Mouse (Mus musculus) MEL (cell line): ENCODE data around the gene Akirin1. TPM values are rescaled to one million over a fixed set of nuclear protein-coding genes. Genes with fewer than 3 reads are reported as not detected.

Source experiments
- DNase-seq: peaks from one replicate; pipeline ENCODE4 v3.0.0; 2011; ENCODE audit warnings: low read depth, low spot score
- H3K27ac ChIP-seq: 2 replicates; pipeline ENCODE4 v1.5.1; 2012; ENCODE audit warnings: low read depth, mild to moderate bottlenecking, control low read depth, low read length, moderate library complexity; ENCODE audit not compliant: control insufficient read depth
- H3K27me3 ChIP-seq, 2 experiments: fragments of 150-350 bp in 1 of 2; sonication (generic) in 1 of 2; 2 replicates each; pipeline ENCODE4 v1.6.1; 2012; ENCODE audit warnings: low read length in 2 of 2, mild to moderate bottlenecking in 2 of 2, improper control_type of control experiment in 1 of 2, moderate library complexity in 1 of 2; ENCODE audit not compliant: insufficient read depth in 2 of 2, control insufficient read depth in 1 of 2
- H3K36me3 ChIP-seq, 2 experiments: 2 replicates each; pipeline ENCODE4 v1.6.1; 2012 to 2014; ENCODE audit warnings: low read length in 2 of 2, improper control_type of control experiment in 1 of 2, inconsistent platforms in 1 of 2, mild to moderate bottlenecking in 1 of 2; ENCODE audit not compliant: insufficient read depth in 2 of 2, control insufficient read depth in 1 of 2
- H3K4me1 ChIP-seq, 2 experiments: fragments of 150-350 bp in 1 of 2; sonication (generic) in 1 of 2; 2 replicates each; pipeline ENCODE4 v1.6.1; 2012; ENCODE audit warnings: low read length in 2 of 2, improper control_type of control experiment in 1 of 2, mild to moderate bottlenecking in 1 of 2; ENCODE audit not compliant: insufficient read depth in 2 of 2, control insufficient read depth in 1 of 2
- H3K4me3 ChIP-seq, 2 experiments: fragments of 150-350 bp in 1 of 2; sonication (generic) in 1 of 2; 2 replicates each; pipeline ENCODE4 v1.5.1; 2012; ENCODE audit warnings: low read depth in 2 of 2, low read length in 2 of 2, mild to moderate bottlenecking in 2 of 2, moderate library complexity in 2 of 2, control low read depth in 1 of 2, improper control_type of control experiment in 1 of 2; ENCODE audit not compliant: control insufficient read depth in 1 of 2, insufficient read depth in 1 of 2
- H3K79me2 ChIP-seq: 2 replicates; pipeline ENCODE4 v1.6.1; 2012; ENCODE audit warnings: mild to moderate bottlenecking, low read length, moderate library complexity; ENCODE audit not compliant: control insufficient read depth, poor library complexity, insufficient read depth
- H3K9ac ChIP-seq: 2 replicates; pipeline ENCODE4 v1.6.1; 2012; ENCODE audit warnings: low read depth, mild to moderate bottlenecking, control low read depth, low read length, moderate library complexity; ENCODE audit not compliant: control insufficient read depth, poor library complexity, severe bottlenecking
- H3K9me3 ChIP-seq: fragments of 150-350 bp; sonication (generic); replicated peaks from 2 replicates; pipeline ENCODE4 v1.6.1; 2012; ENCODE audit warnings: mild to moderate bottlenecking, low read length, improper control_type of control experiment, moderate library complexity; ENCODE audit not compliant: insufficient read depth
- BHLHE40 ChIP-seq: IDR thresholded peaks from 2 replicates; pipeline ENCODE4 v1.6.1; 2012; ENCODE audit warnings: low read depth, mild to moderate bottlenecking, inconsistent platforms, low read length, improper control_type of control experiment, borderline replicate concordance
- E2F4 ChIP-seq: IDR thresholded peaks from 2 replicates; pipeline ENCODE4 v1.6.1; 2011; ENCODE audit warnings: low read depth, low read length, improper control_type of control experiment, borderline replicate concordance
- ELF1 ChIP-seq: IDR thresholded peaks from 2 replicates; pipeline ENCODE4 v1.6.1; 2014; ENCODE audit warnings: low read depth, mild to moderate bottlenecking, inconsistent platforms, low read length, improper control_type of control experiment, moderate library complexity
- EP300 ChIP-seq, 2 experiments: IDR thresholded peaks; 2 replicates each; pipeline ENCODE4 v1.6.1; 2011; ENCODE audit warnings: improper control_type of control experiment in 2 of 2, low read length in 2 of 2, low read depth in 1 of 2, mild to moderate bottlenecking in 1 of 2
- ETS1 ChIP-seq: IDR thresholded peaks from 2 replicates; pipeline ENCODE4 v1.6.1; 2012; ENCODE audit warnings: low read depth, mild to moderate bottlenecking, inconsistent platforms, low read length, improper control_type of control experiment, moderate library complexity
- GABPA ChIP-seq: IDR thresholded peaks from 2 replicates; pipeline ENCODE4 v1.6.1; 2012; ENCODE audit warnings: low read depth, mild to moderate bottlenecking, inconsistent platforms, low read length, improper control_type of control experiment, moderate library complexity
- HCFC1 ChIP-seq: IDR thresholded peaks from 2 replicates; pipeline ENCODE4 v1.6.1; 2012; ENCODE audit warnings: low read depth, mild to moderate bottlenecking, inconsistent platforms, low read length, improper control_type of control experiment, moderate library complexity
- JUND ChIP-seq: IDR thresholded peaks from 2 replicates; pipeline ENCODE4 v1.6.1; 2011; ENCODE audit warnings: low read depth, mild to moderate bottlenecking, improper control_type of control experiment, low read length
- MAX ChIP-seq: IDR thresholded peaks from 2 replicates; pipeline ENCODE4 v1.6.1; 2011; ENCODE audit warnings: low read length, improper control_type of control experiment
- MAZ ChIP-seq: IDR thresholded peaks from 2 replicates; pipeline ENCODE4 v1.6.1; 2012; ENCODE audit warnings: low read depth, mild to moderate bottlenecking, inconsistent platforms, low read length, improper control_type of control experiment
- MXI1 ChIP-seq: IDR thresholded peaks from 2 replicates; pipeline ENCODE4 v1.6.1; 2011; ENCODE audit warnings: mild to moderate bottlenecking, low read depth, low read length, improper control_type of control experiment
- MYB ChIP-seq: IDR thresholded peaks from 2 replicates; pipeline ENCODE4 v1.6.1; 2011; ENCODE audit warnings: mild to moderate bottlenecking, low read depth, low read length, improper control_type of control experiment
- MYC ChIP-seq: IDR thresholded peaks from 2 replicates; pipeline ENCODE4 v1.6.1; 2011; ENCODE audit warnings: low read depth, mild to moderate bottlenecking, low read length, improper control_type of control experiment, moderate library complexity
- NELFE ChIP-seq: IDR thresholded peaks from 2 replicates; pipeline ENCODE4 v1.6.1; 2011; ENCODE audit warnings: low read depth, low read length, improper control_type of control experiment
- NRF1 ChIP-seq: IDR thresholded peaks from 2 replicates; pipeline ENCODE4 v1.6.1; 2014; ENCODE audit warnings: low read depth, mild to moderate bottlenecking, inconsistent platforms, low read length, improper control_type of control experiment, moderate library complexity; ENCODE audit not compliant: poor library complexity, insufficient read depth, severe bottlenecking
- POLR2A ChIP-seq, 2 experiments: IDR thresholded peaks; 2 replicates each; pipeline ENCODE4 v1.6.1; 2011 to 2012; ENCODE audit warnings: low read length in 2 of 2, mild to moderate bottlenecking in 2 of 2, control low read depth in 1 of 2, improper control_type of control experiment in 1 of 2, low read depth in 1 of 2, moderate library complexity in 1 of 2; ENCODE audit not compliant: control insufficient read depth in 1 of 2, insufficient read depth in 1 of 2, poor library complexity in 1 of 2
- RCOR1 ChIP-seq: IDR thresholded peaks from 2 replicates; pipeline ENCODE4 v1.6.1; 2012; ENCODE audit warnings: low read depth, mild to moderate bottlenecking, inconsistent platforms, low read length, improper control_type of control experiment
- SMC3 ChIP-seq: IDR thresholded peaks from 2 replicates; pipeline ENCODE4 v1.6.1; 2011; ENCODE audit warnings: low read depth, low read length, improper control_type of control experiment
- TBP ChIP-seq: IDR thresholded peaks from 2 replicates; pipeline ENCODE4 v1.8.0; 2011; ENCODE audit warnings: low read depth, low read length, improper control_type of control experiment
- USF2 ChIP-seq, 2 experiments: IDR thresholded peaks; 2 replicates each; pipeline ENCODE4 v1.6.1; 2011 to 2012; ENCODE audit warnings: improper control_type of control experiment in 2 of 2, low read length in 2 of 2, borderline replicate concordance in 1 of 2, inconsistent platforms in 1 of 2, low read depth in 1 of 2, mild to moderate bottlenecking in 1 of 2; ENCODE audit not compliant: insufficient read depth in 1 of 2
- ZKSCAN1 ChIP-seq: IDR thresholded peaks from 2 replicates; pipeline ENCODE4 v1.6.1; 2012; ENCODE audit warnings: low read depth, mild to moderate bottlenecking, inconsistent platforms, low read length, improper control_type of control experiment, moderate library complexity
- ZMIZ1 ChIP-seq: IDR thresholded peaks from 2 replicates; pipeline ENCODE4 v1.6.1; 2012; ENCODE audit warnings: low read depth, mild to moderate bottlenecking, inconsistent platforms, low read length, improper control_type of control experiment, moderate library complexity
- ZNF384 ChIP-seq: IDR thresholded peaks from 2 replicates; pipeline ENCODE4 v1.6.1; 2012; ENCODE audit warnings: low read depth, mild to moderate bottlenecking, inconsistent platforms, low read length, improper control_type of control experiment
- polyA plus RNA-seq, 2 experiments: library from polyadenylated mRNA; stranded (reverse) in 1 of 2; unstranded in 1 of 2; fragments of >175 nt in 1 of 2; fragments of >200 nt in 1 of 2; gene quantifications; 2 replicates each; pipeline versions ENCODE4 v1.2.1 to v1.2.4; 2012; ENCODE audit warnings: low replicate concordance in 2 of 2, low read depth in 1 of 2; ENCODE audit not compliant: insufficient read length in 2 of 2, insufficient read depth in 1 of 2, missing spikeins in 1 of 2
- total RNA-seq: library from RNA; depleted of rRNA; stranded (reverse); fragments of 300-350 nt; gene quantifications from 2 replicates; pipeline ENCODE4 v1.2.3, GENCODE M21; 2012

Akirin1 gene
- total and polyA plus RNA-seq, 3 experiments: 46.3 to 53.3 TPM; not detected in 1

DNA sequence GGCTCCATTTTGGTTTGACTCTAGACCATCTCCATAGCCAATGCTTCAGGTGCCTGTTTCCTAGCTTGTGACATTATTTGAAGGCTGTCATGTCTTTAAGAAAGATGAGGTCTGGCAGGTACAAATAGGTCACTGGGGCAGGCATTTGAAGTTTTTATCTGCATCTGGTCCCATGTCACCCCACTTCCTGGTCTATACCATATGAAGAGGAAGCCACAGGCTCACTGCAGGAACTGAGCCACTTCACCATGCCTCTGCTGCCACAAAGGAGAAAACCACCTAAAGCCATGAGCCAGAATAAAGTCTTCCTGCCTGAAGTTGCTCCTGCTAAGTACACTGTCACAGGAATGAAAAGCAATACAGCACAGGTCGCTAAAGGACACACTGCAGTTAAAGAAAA lies 7.3 kb downstream of the Akirin1 start:
- H3K9ac ChIP-seq: no peak overlapping the region
- H3K27me3 ChIP-seq: no peaks in the 10 kb centered on the region
- peak; percentile 46 for DNase-seq
- TF ChIP-seq NRF1 (no peak), POLR2A (IDR thresholded peaks at IDR 0.05; ENCODE audit: control insufficient read depth in 1 of 2, insufficient read depth in 1 of 2, low read depth in 1 of 2, low read length in 2 of 2, poor library complexity in 1 of 2) (no peak), ELF1 (peak; percentile 70), USF2 (IDR thresholded peaks at IDR 0.05; ENCODE audit: borderline replicate concordance in 1 of 2, insufficient read depth in 1 of 2, low read depth in 1 of 2, low read length in 2 of 2) (no peak), TBP (no peak)
- no peaks in the 10 kb centered on the region for H3K9me3 ChIP-seq
- H3K4me1 ChIP-seq: peaks cover 0 to 7% of the 10 kb centered on the region in 2 experiments; a peak in 2 of 4 replicates
- H3K4me3 ChIP-seq: no peak overlapping the region
- H3K27ac ChIP-seq: no peak overlapping the region
- peaks cover 42% of the 10 kb centered on the region for H3K79me2 ChIP-seq
- peaks cover 12 to 32% of the 10 kb centered on the region in 2 experiments for H3K36me3 ChIP-seq

DNA sequence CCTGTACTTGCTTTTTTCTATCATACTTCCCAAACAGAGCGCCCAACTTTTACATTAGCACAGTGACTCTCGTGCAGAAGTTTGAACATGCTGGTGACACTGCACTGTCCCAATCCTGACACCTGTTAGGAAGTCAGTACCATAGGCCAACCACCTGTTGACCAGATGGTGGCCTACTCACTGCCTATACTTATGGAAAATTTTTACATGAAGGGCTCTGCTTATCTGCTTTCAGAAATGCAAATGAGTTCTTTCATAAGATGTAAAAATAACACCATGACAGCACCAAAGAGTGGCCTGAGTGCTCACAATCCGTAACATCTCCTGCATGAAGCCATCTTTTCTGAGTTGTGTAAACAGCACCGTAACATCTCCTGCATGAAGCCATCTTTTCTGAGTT lies 11.4 kb downstream of the Akirin1 start:
- H3K36me3 ChIP-seq: peaks cover 8 to 30% of the 10 kb centered on the region in 2 experiments; a peak in 3 of 4 replicates
- no peak overlapping the region for H3K9ac ChIP-seq
- peaks cover 11% of the 10 kb centered on the region; the same call in 1 of the 2 replicates for H3K79me2 ChIP-seq
- H3K9me3 ChIP-seq: no peaks in the 10 kb centered on the region
- H3K4me3 ChIP-seq: no peak overlapping the region
- no peak for DNase-seq
- H3K27ac ChIP-seq: no peak overlapping the region
- TF ChIP-seq MYB (no peak), GABPA (no peak), BHLHE40 (no peak), USF2 (IDR thresholded peaks at IDR 0.05; ENCODE audit: borderline replicate concordance in 1 of 2, insufficient read depth in 1 of 2, low read depth in 1 of 2, low read length in 2 of 2) (no peak), TBP (no peak), MAZ (no peak), MAX (no peak), MXI1 (no peak), ZNF384 (no peak), RCOR1 (no peak), HCFC1 (no peak), ZKSCAN1 (no peak), MYC (no peak), E2F4 (no peak), SMC3 (no peak), EP300 (IDR thresholded peaks at IDR 0.05; ENCODE audit: low read depth in 1 of 2, low read length in 2 of 2) (no peak), ZMIZ1 (no peak), NELFE (no peak), ETS1 (no peak), JUND (no peak)
- H3K4me1 ChIP-seq: peaks cover 0 to 5% of the 10 kb centered on the region in 2 experiments; a peak in 2 of 4 replicates
- no peaks in the 10 kb centered on the region for H3K27me3 ChIP-seq
